Mouse (Mus musculus): ENCODE results near the gene Clstn3.
"Not testable (repeated sequence)": the region's sequence is repeated elsewhere in the genome, so short reads cannot be mapped to it uniquely, and the experiment has no call there.

Clstn3 gene

GRCm38 (mm10) chr6:124464305-124465271, at the start of gene Clstn3:
Clstn3 (minus strand) TSS chr6:124464794.
- peak; percentile 92 for DNase-seq (ENCODE audit: low read depth, low spot score)

GRCm38 (mm10) chr6:124512355-124512836, 47.8 kb upstream of the Clstn3 start, which contains the start of gene C1ra:
C1ra (plus strand) TSS chr6:124512405.
- DNase-seq (ENCODE audit: low read depth, low spot score), result peak; percentile 58

- DNase-seq (ENCODE audit: low read depth, low spot score), result no peak
Measured at GRCm38 (mm10) chr6:124511936-124512335, 47.3 kb upstream of the Clstn3 start.

- not testable (repeated sequence) for DNase-seq (ENCODE audit: low read depth, low spot score)
Measured at GRCm38 (mm10) chr6:124509192-124509591, 44.6 kb upstream of the Clstn3 start.

GRCm38 (mm10) chr6:124508292-124508691, 43.7 kb upstream of the Clstn3 start:
- DNase-seq (ENCODE audit: low read depth, low spot score), result no peak

- DNase-seq (ENCODE audit: low read depth, low spot score), result no peak
Measured at GRCm38 (mm10) chr6:124506991-124507390, 42.4 kb upstream of the Clstn3 start.

- DNase-seq (ENCODE audit: low read depth, low spot score), result no peak
Measured at GRCm38 (mm10) chr6:124505028-124505427, 40.4 kb upstream of the Clstn3 start.

- DNase-seq (ENCODE audit: low read depth, low spot score), result no peak
Measured at GRCm38 (mm10) chr6:124502021-124502420, 37.4 kb upstream of the Clstn3 start.

- DNase-seq (ENCODE audit: low read depth, low spot score), result no peak
Measured at GRCm38 (mm10) chr6:124501473-124501872, 36.9 kb upstream of the Clstn3 start.

GRCm38 (mm10) chr6:124499914-124500566, 35.4 kb upstream of the Clstn3 start:
- no peak for DNase-seq (ENCODE audit: low read depth, low spot score)

- DNase-seq (ENCODE audit: low read depth, low spot score), result no peak
Measured at GRCm38 (mm10) chr6:124496054-124496453, 31.5 kb upstream of the Clstn3 start.

GRCm38 (mm10) chr6:124493886-124494285, 29.3 kb upstream of the Clstn3 start:
- DNase-seq (ENCODE audit: low read depth, low spot score), result no peak

GRCm38 (mm10) chr6:124492842-124493561, 28.4 kb upstream of the Clstn3 start, which contains the start of gene C1rl:
C1rl (plus strand) TSS chr6:124493113.
- peak; percentile 84 for DNase-seq (ENCODE audit: low read depth, low spot score)

GRCm38 (mm10) chr6:124491427-124491826, 26.8 kb upstream of the Clstn3 start:
- no peak for DNase-seq (ENCODE audit: low read depth, low spot score)

GRCm38 (mm10) chr6:124488952-124489351, 24.4 kb upstream of the Clstn3 start:
- DNase-seq (ENCODE audit: low read depth, low spot score), result no peak

GRCm38 (mm10) chr6:124487509-124487908, 22.9 kb upstream of the Clstn3 start:
- DNase-seq (ENCODE audit: low read depth, low spot score), result no peak

GRCm38 (mm10) chr6:124485414-124486144, 21.0 kb upstream of the Clstn3 start:
- peak; percentile 41 for DNase-seq (ENCODE audit: low read depth, low spot score)

GRCm38 (mm10) chr6:124484851-124485250, 20.3 kb upstream of the Clstn3 start:
- DNase-seq (ENCODE audit: low read depth, low spot score), result no peak

- DNase-seq (ENCODE audit: low read depth, low spot score), result not testable (repeated sequence)
Measured at GRCm38 (mm10) chr6:124483831-124484230, 19.2 kb upstream of the Clstn3 start.

- peak; percentile 66 for DNase-seq (ENCODE audit: low read depth, low spot score)
Measured at GRCm38 (mm10) chr6:124481571-124481970, 17.0 kb upstream of the Clstn3 start.

GRCm38 (mm10) chr6:124480295-124480694, 15.7 kb upstream of the Clstn3 start:
- peak; percentile 60 for DNase-seq (ENCODE audit: low read depth, low spot score)
